Mouse (Mus musculus) stomach, postnatal 0 days (tissue): Measurements from ENCODE around the gene Dnah3. TPM values are rescaled to one million over a fixed set of nuclear protein-coding genes. Genes with fewer than 3 reads are reported as not detected.

Experiments used
- ATAC-seq: fragments of 200-750 bp; cut with Nextera tagmentation; 2 replicates; pipeline ENCODE4 v1.8.0; 2017; ENCODE audit not compliant: low FRiP score, low TSS enrichment
- DNase-seq: peaks from one replicate; pipeline ENCODE4 v3.0.0-alpha.2; 2016; ENCODE audit warnings: low spot score
- H3K27ac ChIP-seq: fragments of 300-500 bp; sonication (generic); replicated peaks from 2 replicates; pipeline ENCODE4 v1.5.1; 2014; ENCODE audit warnings: mild to moderate bottlenecking, control low read depth
- H3K27me3 ChIP-seq: fragments of 300-500 bp; sonication (generic); 2 replicates; pipeline ENCODE4 v1.6.1; 2014; ENCODE audit warnings: low read length; ENCODE audit not compliant: control insufficient read depth, insufficient read depth
- H3K36me3 ChIP-seq: fragments of 300-500 bp; sonication (generic); 2 replicates; pipeline ENCODE4 v1.6.1; 2014; ENCODE audit warnings: low read length, mixed read lengths; ENCODE audit not compliant: control insufficient read depth, insufficient read depth
- H3K4me1 ChIP-seq: fragments of 300-500 bp; sonication (generic); replicated peaks from 2 replicates; pipeline ENCODE4 v1.6.1; 2014; ENCODE audit warnings: antibody characterized with exemption; ENCODE audit not compliant: control insufficient read depth, insufficient read depth
- H3K4me2 ChIP-seq: fragments of 300-500 bp; sonication (generic); replicated peaks from 2 replicates; pipeline ENCODE4 v1.6.1; 2014; ENCODE audit warnings: low read depth, mild to moderate bottlenecking, control low read depth, moderate library complexity
- H3K4me3 ChIP-seq: fragments of 300-500 bp; sonication (generic); 2 replicates; pipeline ENCODE4 v1.5.1; 2014; ENCODE audit warnings: low read depth, low read length, control low read depth
- H3K9ac ChIP-seq: fragments of 300-500 bp; sonication (generic); 2 replicates; pipeline ENCODE4 v1.6.1; 2014; ENCODE audit warnings: mild to moderate bottlenecking, low read length, control low read depth, mixed read lengths
- H3K9me3 ChIP-seq: fragments of 300-500 bp; sonication (generic); 2 replicates; pipeline ENCODE4 v1.6.1; 2016; ENCODE audit warnings: low read length; ENCODE audit not compliant: control insufficient read depth
- CTCF ChIP-seq: IDR thresholded peaks from 2 replicates; pipeline ENCODE4 v1.5.1; 2016; ENCODE audit warnings: antibody characterized with exemption, low read depth, mild to moderate bottlenecking, moderate library complexity
- EP300 ChIP-seq: optimal IDR thresholded peaks from 2 replicates; pipeline ENCODE3; 2016; ENCODE audit warnings: antibody characterized with exemption
- WGBS: fragments of 180-500 bp; shearing (Covaris S2); extraction: QIAGEN DNeasy Blood & Tissue Kit; methylation state at CpG from one replicate; pipeline ENCODE4 v1.1.7; 2014; 5-methylcytosine and 5-hydroxymethylcytosine counted together
- polyA plus RNA-seq: library from polyadenylated mRNA; unstranded; fragments of >200 nt; fragmentation: Nextera tagmentation; extraction: Ambion mirVana; gene quantifications from 2 replicates; pipeline ENCODE4 v1.2.1, GENCODE M21; 2015

The Dnah3 gene
- polyA plus RNA-seq, 1 experiment from 2014 or later, result 0.02 TPM

DNA sequence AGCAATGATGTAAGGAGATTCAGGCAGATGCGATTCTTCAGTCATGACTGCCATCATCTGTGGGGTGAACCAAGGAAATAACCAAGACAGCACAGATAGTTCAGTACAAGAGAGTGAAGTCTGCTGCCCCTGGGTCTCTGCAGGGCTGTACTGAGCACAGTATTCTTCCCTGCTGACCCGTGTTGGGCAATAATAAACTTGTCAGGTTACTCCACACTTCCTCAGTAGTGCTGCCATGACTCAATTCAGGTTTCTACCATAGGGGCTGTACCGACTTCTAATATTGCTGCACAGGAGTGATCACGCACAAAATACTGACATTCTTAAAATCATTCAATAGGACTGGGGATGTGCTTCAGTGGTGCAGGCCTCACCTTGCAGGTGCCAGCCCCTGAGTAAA lies 215.9 kb downstream of the Dnah3 start:
- Histone ChIP-seq H3K9ac (no peak overlapping the region), H3K4me3 (no peak overlapping the region), H3K9me3 (no peaks in the 10 kb centered on the region), H3K27ac (no peak overlapping the region), H3K4me2 (no peak overlapping the region), H3K4me1 (no peaks in the 10 kb centered on the region), H3K36me3 (no peaks in the 10 kb centered on the region), H3K27me3 (no peaks in the 10 kb centered on the region)
- 87% methylated on average over 4 of the region's 4 CpGs for WGBS
- no peak for DNase-seq
- no peak for ATAC-seq
- TF ChIP-seq CTCF (no peak), EP300 (no peak)

GRCm38 (mm10) chr7:119875776-119876440 lies 219.2 kb downstream of the Dnah3 start:
- Histone ChIP-seq H3K9ac (no peak overlapping the region), H3K27me3 (no peaks in the 10 kb centered on the region), H3K9me3 (no peaks in the 10 kb centered on the region), H3K27ac (no peak overlapping the region), H3K4me2 (no peak overlapping the region), H3K4me3 (no peak overlapping the region), H3K36me3 (no peaks in the 10 kb centered on the region), H3K4me1 (no peaks in the 10 kb centered on the region)
- TF ChIP-seq CTCF, result no peak
- no peak for TF ChIP-seq EP300
- 27% methylated on average over 3 of the region's 3 CpGs for WGBS
- ATAC-seq (no peak), DNase-seq (no peak)

DNA sequence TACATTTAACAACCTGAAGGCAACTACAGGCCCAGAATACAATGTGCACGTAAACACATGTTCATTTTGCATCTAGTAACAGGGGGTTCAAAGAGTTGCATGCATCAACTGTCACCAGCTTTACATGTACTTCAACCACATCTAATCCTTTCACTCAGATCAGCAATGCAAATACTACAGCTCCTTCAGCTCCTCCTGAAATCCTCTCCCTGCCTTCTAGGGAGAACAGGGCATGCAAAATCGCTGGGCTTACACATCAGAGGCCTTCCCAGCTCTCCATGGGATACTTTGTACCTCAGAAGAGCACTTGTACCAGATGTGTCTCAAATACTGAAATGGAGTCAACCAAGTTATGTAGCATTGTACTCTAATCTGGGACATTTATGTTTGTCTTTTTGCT lies 222.0 kb downstream of the Dnah3 start:
- Histone ChIP-seq H3K4me1 (no peaks in the 10 kb centered on the region), H3K27ac (no peak overlapping the region), H3K27me3 (no peaks in the 10 kb centered on the region), H3K4me2 (no peak overlapping the region), H3K4me3 (no peak overlapping the region), H3K9me3 (no peaks in the 10 kb centered on the region), H3K9ac (no peak overlapping the region), H3K36me3 (no peaks in the 10 kb centered on the region; the same call in 1 of the 2 replicates)
- ATAC-seq, result no peak
- WGBS, result 57% methylated on average over 2 of the region's 2 CpGs
- DNase-seq, result no peak
- no peak for TF ChIP-seq EP300
- no peak for TF ChIP-seq CTCF

Other genes starting within 250 kb of the Dnah3 start
- gene Lyrm1, start 199.4 kb downstream of the Dnah3 start, polyA plus RNA-seq, result 10.7 and 11.2 TPM in 2 replicates
- gene Dcun1d3, start 199.0 kb downstream of the Dnah3 start, polyA plus RNA-seq, result 11.5 and 12.1 TPM in 2 replicates
- 31.9 and 33.9 TPM in 2 replicates for gene Tmem159, start 7.1 kb upstream of the Dnah3 start, polyA plus RNA-seq
- gene Zp2, start 50.0 kb upstream of the Dnah3 start, polyA plus RNA-seq, result not detected in 2 replicates
- gene Anks4b, start 78.6 kb upstream of the Dnah3 start, polyA plus RNA-seq, result 1.1 and 1.2 TPM in 2 replicates
- gene Crym, start 106.8 kb upstream of the Dnah3 start, polyA plus RNA-seq, result 4.6 and 5.0 TPM in 2 replicates
- 0.07 TPM in 1 of 2 replicates, not detected in the other for gene Abca14, start 108.7 kb upstream of the Dnah3 start, polyA plus RNA-seq
- not detected in 2 replicates for gene Abca15, start 233.4 kb upstream of the Dnah3 start, polyA plus RNA-seq